Mouse (Mus musculus) gastrocnemius, postnatal 4 days (tissue): ENCODE results near the gene Lix1l. TPM values are rescaled to one million over a fixed set of nuclear protein-coding genes. Genes with fewer than 3 reads are reported as not detected.
A peak's percentile ranks its signal among the peaks of the same experiment; 100 is the strongest.

Experiments
- DNase-seq, 2 experiments: peaks; one replicate each; pipeline ENCODE4 v3.0.0; 2021 to 2022; ENCODE audit warnings: low spot score in 2 of 2, mixed read lengths in 2 of 2
- long read RNA-seq, 2 experiments: library from polyadenylated mRNA; stranded (forward); transcript quantifications; one replicate each; pipeline ENCODE4 v2.0.0; 2021
- total RNA-seq, 2 experiments: library from RNA; stranded (reverse); gene quantifications; 2 replicates each; pipeline ENCODE4 v1.2.3; 2021

Gene Lix1l
- 10 to 100 TPM; 41.8 to 42.9 TPM for total RNA-seq
- long read RNA-seq, experiment 1, partial matches to known transcripts = 0 of 6 reads
- long read RNA-seq, experiment 1, other reads (novel, unspliced or antisense) = 6 of 6 reads
- long read RNA-seq, experiment 2, partial matches to known transcripts = 0 of 10 reads
- long read RNA-seq, experiment 2, other reads (novel, unspliced or antisense) = 10 of 10 reads

GRCm38 (mm10) chr3:96600639-96601250 lies at the start of gene Lix1l:
TSS of gene Lix1l (plus strand) at chr3:96601149.
- peak; percentile 89 to 93 for DNase-seq

- DNase-seq = peak in 1 of 2 experiments; percentile 61
Measured at GRCm38 (mm10) chr3:96551203-96551602, 49.7 kb upstream of the Lix1l start.

- DNase-seq = no peak
Measured at GRCm38 (mm10) chr3:96551890-96552289, 49.1 kb upstream of the Lix1l start.

DNA sequence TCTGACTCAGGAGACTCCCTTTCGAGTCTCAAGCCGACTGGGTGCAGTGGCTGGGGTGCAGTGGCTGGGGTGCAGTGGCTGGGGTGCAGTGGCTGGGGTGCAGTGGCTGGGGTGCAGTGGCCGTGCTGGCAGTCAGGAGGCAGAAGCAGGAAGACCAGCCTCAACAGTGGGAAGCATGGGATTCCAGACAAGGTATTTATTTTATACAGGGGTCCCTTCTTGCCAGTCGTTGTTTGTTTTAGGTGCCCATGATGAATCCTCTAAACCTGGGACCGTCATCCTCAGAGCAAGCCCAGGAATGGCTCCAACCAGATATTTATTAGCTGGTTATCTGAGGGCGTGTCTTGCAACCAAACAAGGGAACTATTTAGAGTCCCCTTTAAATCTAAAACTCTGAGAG lies 47.3 kb upstream of the Lix1l start:
- no peak for DNase-seq

DNA sequence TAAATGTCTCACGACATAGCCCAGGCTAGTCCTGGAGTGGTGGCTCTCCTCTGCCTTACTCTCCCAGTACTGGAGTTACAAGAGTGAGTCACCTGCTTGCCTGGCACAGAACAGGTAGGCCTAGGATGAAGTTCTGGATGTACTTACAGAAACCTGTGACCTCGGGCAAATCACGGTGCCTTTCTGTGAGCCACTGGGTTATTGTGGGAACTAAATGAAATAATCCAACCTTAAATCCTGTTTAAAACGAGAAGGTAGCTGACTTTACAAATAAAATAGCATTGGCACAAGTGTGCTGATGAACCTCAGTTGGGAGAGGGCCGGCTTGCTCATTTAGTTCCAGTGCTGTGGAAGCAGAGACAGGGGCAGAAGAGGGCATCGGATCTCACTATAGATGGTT lies 46.7 kb upstream of the Lix1l start:
- DNase-seq = no peak

GRCm38 (mm10) chr3:96555041-96555596 lies 45.8 kb upstream of the Lix1l start:
- DNase-seq = peak in 1 of 2 experiments; percentile 83

DNA sequence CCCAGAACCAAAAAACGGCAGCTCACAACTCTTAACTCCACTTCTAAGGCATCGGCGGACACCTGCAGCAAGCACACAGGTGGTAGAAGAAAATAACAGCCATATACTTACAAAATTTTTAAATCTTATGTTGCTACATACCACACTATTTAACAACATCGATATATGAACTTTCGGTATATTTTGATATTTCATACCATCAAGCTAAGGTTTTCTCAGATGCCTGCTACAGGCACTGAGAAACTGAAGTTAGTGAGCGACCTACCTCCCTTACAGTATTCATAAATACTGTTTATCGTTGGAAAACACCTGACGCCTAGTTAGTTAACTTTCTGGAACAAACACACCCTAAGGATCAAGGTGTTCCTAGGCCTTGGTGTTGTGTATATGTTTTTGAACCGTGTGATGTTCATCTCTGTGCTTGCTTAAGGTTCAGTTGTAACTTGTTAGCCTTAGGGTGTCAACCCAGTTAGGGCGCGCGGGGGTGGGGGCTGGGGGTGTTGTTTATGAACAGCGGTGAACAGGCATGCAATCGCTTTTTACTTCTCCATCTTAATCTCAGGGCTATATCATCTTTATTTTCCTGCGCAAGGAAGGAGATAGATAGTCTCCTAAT lies 44.8 kb upstream of the Lix1l start:
- DNase-seq = no peak

GRCm38 (mm10) chr3:96556651-96557635 lies 44.0 kb upstream of the Lix1l start:
- no peak for DNase-seq

DNA sequence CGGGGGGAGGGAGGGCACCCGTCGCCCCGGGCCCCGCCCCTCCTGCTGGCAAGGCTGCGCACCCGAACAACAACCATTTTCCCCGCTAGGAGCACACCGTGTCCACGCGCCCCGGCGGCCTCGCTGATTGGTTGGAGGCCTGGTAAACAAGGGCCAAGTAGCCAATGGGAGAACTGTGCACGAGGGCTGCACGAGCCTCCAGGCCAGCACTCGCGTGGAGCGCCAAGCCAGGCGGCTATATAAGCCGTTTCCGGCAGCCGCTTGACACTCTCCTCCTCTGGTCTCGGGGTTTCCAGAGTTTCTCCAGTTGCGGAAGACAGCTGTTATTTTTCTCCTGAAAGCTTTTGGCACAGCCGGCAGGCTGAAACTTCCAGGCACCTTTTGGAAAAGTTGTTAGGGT lies 43.3 kb upstream of the Lix1l start, which contains the start of gene Txnip:
Gene Txnip, plus strand, starts transcription at position 264 of the 400 bp plus-strand sequence.
- DNase-seq = peak; percentile 100

- no peak for DNase-seq
Measured at GRCm38 (mm10) chr3:96558159-96558558, 42.8 kb upstream of the Lix1l start.

GRCm38 (mm10) chr3:96558668-96559196 lies 42.2 kb upstream of the Lix1l start:
- no peak for DNase-seq

GRCm38 (mm10) chr3:96559398-96559910 lies 41.5 kb upstream of the Lix1l start:
- no peak for DNase-seq

DNA sequence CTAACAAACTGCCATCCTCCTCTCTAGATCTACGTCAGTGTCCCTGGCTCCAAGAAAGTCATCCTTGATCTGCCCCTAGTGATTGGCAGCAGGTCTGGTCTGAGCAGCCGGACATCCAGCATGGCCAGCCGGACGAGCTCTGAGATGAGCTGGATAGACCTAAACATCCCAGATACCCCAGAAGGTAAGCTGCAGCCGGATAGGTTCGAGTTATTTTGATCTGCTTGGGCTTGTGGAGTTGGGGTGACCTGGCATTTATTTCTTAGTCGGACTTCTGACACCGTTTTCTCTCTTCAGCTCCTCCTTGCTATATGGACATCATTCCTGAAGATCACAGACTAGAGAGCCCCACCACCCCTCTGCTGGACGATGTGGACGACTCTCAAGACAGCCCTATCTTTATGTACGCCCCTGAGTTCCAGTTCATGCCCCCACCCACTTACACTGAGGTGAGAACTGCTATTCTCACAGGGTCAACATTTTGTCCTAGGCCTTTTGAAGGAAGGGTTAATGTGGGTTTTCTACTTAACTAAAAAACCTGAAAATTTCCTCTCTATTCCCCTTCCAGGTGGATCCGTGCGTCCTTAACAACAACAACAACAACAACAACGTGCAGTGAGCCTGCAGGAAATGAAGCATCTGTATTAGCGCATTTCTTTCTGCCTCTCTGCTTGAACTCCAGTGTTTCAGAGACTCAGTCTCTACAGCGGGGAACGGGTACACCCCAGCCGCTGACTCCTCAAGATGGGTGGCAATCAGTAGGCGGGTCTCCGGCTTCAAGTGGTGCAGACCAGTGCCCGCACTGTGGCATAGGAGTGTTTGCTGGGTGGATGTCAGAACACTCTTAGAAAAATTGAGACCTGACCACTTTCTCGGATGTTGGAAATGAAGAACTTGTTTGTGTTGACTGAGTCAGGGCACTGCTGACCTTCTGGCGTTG lies 40.8 kb upstream of the Lix1l start:
- DNase-seq = no peak

DNA sequence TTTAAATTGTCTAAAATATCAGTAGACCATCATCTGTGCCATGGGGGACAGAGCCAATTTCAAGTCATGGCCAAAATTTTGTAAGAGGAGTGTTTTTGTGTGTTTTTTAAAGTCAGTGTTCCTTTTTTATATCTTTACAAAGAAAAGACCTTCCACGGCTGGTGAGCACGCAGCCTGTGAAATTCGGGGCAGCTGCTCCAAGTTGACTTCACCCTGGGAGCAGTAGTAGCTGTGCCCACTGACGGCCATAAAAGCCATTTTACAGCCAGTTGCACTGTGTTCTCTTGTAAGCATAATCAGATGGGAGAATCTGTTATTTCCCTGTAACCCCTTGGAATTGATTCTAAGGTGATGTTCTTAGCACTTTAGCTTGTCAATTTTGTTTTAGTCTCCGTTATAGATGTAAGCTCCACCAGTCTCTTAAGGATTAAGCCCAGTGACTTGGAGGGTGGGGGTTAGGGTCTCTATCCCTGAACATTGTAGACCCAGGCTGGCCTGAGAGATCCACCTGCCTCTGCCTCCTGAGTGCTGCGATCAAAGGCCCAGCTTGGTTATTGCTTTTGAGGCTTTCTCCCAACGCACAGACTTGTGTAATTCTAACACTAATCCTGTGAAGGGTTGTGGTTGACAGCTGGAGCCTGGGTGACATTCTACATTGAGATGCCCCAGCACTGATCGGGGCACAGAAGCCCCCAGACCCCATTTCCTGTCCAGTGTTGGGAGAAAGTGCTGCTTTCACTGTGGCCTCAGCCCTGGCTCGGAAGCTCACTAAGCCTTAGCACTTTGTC lies 39.9 kb upstream of the Lix1l start:
- no peak for DNase-seq

- DNase-seq = no peak
Measured at GRCm38 (mm10) chr3:96561946-96562681, 38.8 kb upstream of the Lix1l start.

- DNase-seq = no peak
Measured at GRCm38 (mm10) chr3:96563267-96563666, 37.7 kb upstream of the Lix1l start.

DNA sequence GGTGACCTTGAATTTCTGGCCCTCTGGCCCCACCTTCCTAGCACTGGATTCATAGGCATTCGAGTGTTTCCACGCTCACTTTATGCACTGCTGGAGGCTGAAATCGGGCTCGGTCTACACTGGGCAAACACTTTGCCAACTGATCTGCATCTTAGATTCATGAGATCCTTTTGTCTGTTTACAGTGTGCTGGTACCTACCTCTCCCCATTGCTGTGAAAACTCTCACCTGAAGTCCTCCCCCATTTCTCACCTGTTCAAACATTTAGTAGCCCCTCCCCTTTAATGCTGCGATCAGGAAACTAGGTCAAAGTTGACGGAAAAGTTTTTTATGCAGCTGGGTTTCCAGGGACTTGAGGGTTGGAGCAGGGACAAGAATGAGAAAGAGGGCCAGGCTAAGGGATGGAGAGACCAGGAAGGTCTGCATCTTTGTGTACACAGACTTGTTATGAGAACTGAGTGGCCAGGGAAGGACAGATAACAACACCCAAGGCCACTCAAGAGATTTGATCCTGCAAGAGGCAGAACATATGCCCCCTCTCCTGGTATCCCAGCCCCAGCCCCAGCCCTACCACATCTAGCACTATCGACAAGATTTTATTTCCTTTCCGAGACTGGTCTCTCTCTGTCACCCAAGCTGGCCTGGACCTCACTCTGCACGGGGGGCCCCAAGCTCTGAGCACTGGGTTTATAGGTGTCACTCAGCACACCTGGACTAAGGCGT lies 36.9 kb upstream of the Lix1l start:
- DNase-seq = no peak
